Mouse (Mus musculus): ENCODE data around the gene Ano6. TPM values are rescaled to one million over a fixed set of nuclear protein-coding genes. Genes with fewer than 3 reads are reported as not detected.

The Ano6 gene
- total RNA-seq, 4 experiments from 2014 or later = 69.9 to 112 (median 92.1) TPM

- no peak for DNase-seq
These were observed 21.9 kb upstream of the Ano6 start for GRCm38 (mm10) chr15:95768703-95769102.

GRCm38 (mm10) chr15:95769576-95769975 lies 21.1 kb upstream of the Ano6 start:
- peak; percentile 14 for DNase-seq

DNA sequence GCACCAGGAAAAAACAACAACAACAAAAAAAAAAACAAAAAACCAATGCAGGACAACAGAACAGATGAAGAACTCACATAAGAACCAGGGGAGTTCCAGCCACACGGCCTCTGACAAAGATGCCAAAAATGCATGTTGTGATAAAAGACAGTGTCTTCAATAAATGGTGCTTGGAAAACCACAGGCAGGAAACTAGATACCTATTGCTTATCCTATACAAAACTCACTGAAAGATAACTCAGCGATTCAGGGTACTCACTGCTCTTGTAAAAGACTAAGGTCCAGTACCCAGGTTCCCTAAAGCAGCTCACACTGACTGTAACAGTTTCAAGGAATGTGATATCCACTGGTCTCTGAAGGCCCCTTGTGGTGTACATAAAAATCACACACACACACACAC lies 20.3 kb upstream of the Ano6 start:
- DNase-seq = no peak

DNA sequence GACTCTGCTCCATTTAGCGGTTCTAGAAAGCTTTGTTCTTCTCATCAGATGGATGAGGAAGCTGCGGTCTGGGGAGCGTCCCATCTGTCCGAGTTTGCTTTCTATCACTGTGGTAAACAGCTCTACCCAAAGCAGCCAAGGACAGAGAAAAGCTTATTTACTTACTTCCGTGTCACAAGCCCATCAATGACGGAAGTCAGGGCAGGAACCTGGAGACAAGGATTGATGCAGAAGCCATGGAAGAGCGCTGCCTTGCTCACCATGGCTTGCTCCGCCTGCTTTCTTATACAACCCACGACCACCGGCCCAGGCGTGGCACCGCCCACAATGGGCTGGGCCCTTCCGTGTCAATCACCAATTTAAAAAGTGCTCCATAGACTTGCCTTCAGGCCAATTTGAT lies 18.3 kb upstream of the Ano6 start:
- DNase-seq = no peak

DNA sequence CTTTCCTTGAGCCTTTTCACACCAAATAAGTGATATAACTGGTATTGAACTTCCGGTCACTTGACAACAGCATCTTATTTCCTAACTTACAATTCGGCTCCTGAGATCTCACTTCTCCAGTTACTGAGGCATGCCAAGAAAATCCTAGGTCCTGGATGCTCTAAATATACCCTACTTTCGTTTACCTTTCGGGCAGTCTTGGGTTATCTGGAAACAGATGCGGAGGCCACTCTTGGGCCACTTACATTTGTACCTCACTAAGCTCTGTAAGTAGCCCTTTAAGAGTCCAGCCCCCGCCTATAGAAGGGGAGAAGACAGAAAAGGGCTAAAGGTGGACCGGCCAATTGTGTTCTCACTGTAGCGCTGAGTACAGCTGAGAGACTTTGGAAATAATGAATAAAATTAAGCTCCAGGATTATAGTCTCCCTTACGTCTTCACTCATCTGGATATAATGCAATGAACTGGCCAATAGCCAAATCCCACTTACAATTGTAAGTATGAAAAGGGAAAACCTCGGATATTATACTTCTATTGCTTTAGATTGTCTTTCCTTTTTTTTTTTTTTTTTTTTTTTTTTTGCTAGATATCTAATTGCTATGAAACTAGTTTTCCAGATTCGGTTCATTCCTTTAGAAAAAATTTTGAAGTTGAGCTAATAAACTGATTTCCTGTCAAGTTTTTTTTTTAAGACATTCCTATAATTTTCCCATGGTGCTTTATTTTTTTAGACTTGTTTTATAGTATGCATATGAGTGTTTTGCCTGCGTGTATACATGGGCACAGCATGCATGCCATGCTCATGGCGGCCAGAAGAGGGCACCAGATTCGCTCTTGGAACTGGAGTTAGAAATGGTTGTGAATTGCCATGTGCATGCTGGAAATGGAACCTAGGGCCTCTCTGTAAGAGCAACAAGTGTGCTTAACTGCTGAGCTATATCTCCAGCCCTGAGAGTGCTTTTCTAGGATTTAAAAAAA lies 17.5 kb upstream of the Ano6 start:
- DNase-seq = peak; percentile 45

DNA sequence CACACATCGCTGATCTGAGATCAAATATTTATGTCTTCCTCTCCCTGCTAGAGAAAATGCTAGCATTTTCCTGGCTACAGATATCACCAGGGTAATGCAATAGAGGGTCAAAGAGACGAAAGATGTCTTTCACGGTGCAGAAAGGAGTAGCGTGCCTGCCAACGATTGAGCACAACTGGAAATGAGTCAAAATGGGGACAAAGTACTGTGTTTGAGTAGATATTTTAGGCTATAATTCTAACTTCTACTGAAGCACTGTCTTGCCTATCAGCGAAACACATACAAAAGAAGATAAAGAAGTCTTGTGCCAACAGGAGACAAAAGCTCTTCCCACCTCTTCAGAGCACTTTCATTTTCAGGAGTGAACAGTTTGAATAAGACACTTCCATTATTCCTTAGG lies 16.4 kb upstream of the Ano6 start:
- no peak for DNase-seq

GRCm38 (mm10) chr15:95774674-95775414 lies 15.8 kb upstream of the Ano6 start:
- no peak for DNase-seq

DNA sequence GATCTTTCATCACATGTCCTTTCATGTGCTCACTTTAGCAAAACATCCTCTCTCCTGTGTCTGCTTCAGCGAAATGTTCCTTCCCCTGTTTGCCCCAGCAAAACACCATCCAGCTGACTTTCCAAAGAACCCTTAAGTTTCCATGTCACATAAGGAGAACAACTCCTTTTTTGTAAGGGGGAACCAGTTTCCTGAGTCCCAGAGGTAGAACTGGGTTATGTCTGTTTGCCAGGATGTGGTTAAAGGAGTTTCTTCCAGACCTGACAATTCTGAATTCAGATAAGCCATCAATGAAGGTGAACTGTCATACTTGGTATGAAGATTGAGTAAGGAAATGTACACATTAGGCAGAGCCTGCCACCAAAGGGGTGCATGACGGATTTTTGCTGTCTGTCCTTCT lies 12.9 kb upstream of the Ano6 start:
- no peak for DNase-seq

DNA sequence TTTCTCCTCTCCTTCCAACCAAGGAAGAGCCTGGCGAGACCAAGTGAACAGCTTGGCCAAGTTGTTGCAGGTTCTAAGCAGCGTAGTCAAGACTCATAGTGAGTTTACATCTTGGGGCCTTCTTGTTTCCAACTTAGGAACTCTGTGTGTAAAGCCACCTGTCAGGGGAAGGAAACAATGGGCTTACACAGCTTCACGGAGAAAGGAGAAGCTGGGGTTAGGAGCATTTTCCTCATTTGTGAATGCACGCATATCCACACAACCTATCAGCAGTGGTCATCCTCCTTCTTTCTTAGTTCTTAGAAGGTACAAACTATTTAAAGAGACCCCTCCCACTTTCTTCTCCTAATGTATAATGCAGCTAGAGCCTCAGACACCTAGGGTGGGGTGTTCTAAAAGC lies 11.9 kb upstream of the Ano6 start:
- no peak for DNase-seq

- DNase-seq = no peak
These were observed 4.0 kb upstream of the Ano6 start for GRCm38 (mm10) chr15:95786624-95787023.

- no peak for DNase-seq
These were observed 3.1 kb upstream of the Ano6 start for GRCm38 (mm10) chr15:95787578-95787977.

DNA sequence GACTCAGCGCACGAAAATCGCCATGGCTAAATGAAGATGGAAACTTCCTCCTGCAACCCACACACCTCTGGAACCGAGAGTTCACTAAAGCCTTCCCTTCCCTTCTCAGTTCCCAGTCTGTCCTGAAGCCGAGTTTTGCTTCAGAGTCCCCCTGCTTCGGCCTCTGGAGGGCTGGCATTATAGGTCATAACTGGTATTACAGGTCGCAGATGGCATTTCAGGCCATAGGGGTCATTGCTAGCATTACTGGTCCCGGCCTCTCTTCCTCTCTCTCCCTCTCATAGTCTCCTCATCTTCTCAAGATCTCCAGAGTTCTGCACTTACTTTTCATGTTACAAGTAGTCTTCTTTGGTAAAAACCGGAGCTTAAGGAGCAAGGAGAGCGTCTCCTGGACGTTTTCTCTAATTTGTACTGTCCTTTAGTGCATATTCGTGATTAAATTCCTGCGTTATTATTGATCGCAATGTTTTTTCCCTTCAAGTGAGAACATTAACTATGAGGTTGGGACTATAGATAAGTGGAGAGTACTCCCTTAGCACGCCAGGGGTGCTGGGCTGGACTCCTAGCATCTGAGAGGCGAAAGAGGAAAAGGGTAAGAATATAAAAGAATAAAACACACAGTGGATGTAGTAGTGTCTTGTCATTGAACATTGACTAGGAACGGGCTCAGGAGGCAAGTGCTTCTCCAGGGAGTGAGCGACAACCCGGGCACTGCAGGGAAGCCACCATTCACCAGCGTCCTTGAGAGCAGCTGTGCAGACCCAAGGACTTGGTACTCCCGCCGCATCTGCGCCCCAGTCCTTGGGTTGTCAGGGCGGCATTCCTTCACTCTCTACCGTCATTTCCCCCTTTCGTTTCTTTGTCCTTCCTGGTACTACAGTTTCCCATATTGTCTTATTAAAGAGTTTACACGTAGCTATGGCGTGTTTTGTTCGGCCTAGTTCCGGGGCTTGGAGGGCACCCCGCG lies 798 bp upstream of the Ano6 start:
- DNase-seq = peak; percentile 53

DNA sequence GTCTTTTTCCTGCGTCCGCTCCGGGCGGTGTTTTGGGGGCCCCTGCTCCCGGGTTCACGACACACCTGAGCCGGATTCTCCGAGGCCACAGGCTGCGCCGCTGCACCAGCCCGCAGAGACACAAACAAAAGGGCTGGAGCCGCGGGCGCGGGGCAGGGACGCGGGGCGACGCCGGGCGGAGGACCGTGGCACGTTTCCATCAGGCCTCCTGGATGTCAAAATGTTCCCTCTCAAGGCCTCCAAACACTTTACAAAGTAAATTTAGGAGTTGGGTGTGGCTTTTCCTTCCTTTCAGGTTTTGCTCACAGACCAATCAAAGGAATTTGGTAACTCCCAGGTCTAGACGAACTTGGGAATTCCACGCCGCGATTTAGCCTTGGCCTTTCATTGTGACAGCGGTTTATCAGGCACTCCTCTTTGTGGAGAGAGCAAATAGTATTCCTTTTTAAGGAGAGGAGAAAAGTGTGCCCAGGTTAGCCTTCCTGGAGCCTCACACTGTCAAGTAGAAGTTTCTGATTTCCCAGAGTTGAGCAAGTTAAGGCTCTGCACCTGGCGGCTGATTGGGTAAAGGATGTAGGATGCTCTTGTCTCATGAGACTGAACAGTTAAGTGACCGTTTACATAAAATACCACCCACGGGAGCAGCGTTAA lies 623 bp downstream of the Ano6 start:
- peak; percentile 55 for DNase-seq

DNA sequence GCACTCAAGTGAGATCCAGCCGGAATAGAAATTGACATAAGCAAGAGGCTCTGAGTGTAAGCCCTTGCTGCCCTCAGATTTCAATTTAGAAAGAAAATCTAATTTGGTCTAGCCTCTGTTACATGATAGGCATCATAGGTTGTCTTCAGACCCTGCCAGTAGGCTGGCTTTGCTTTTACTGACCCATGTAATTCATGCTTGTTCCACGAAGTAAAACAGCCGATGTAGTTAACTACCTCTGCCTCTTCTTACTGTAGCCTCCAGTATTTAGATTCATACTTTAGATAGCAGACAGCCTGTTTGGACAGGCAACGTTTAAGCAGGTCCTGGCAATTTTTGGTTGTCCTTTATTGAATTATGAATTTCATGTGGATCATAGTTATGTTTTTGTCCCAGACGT lies 1.2 kb downstream of the Ano6 start:
- no peak for DNase-seq

- no peak for DNase-seq
These were observed 1.9 kb downstream of the Ano6 start for GRCm38 (mm10) chr15:95792261-95793260.

DNA sequence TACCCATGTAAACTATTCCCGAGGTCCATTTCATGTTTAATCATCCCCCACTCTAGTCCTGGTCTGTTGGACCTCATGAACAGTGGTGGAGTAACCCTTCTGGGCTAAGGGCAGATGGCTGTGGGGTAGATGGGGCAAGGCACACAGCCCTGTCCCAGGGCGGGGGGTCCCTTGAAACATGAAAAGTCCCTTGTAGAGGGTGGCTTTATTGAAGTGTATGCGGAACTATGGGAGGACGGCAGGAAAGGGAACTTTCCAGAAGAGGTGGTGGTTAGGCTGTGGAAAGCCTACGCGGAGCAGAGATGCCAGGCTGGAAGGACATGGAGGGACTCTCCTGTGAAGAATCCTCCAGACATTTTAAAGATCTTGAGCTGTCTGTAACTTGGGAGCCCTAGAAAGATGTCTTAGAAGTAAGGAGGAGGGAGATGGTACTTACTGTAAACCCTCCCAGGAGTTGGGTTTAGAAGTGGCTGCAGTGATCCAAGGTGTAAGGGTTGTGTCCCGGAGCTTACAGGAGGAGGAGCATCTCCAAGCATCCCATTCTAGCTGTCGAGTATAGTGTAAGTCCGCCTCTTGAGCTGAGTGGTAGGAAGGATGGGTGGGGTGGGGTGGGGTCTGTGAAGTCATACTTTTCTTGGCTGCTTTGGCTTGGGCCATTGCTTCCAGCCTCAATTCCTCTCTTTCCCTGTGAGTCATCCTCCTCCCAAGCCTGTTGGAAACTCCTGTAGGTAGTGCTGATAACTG lies 3.3 kb downstream of the Ano6 start:
- DNase-seq = no peak

DNA sequence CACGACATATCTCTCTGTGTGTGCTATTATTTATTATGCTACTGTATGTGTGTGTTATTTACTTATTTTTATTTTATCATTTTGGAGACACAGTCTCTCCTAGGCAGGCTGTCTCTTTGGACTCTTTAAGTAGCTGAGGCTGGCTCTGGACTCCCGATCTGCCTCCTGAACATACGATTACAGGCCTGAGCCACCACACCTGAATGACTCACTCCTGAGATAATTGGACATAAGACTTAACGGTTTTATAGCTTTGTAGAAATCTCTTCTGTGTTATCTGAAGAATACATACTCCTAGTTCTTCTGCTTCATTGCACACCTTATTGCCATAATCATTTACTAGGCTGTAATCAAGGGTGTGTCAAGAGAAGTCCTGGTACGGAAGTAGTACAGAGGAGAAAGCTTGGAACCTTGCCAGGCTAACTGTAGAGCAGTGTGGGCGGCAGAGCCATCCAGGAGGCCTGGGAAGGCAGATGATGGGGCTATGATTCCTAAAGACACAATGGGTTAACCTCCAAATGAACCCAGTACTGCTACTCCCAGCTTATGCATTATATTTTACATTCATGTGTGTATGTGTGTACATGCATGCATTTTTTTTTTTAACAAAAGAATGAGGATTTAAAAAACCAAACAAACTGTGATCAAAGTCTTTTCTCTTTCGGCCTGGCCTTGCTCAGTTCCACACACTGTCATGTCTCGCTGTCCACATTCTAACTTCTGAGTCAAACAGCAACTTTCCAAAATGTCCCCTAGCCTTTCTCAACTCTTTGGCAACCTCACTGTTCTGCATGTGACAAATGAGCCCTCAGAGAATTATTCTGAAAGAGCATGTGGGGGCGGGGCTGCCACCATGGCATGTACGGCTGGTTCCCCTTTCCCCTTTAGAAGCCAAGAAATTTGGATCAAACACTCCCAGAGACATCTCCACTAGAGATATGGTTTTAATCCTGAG lies 4.2 kb downstream of the Ano6 start:
- peak; percentile 47 for DNase-seq

GRCm38 (mm10) chr15:95796062-95796461 lies 5.4 kb downstream of the Ano6 start:
- no peak for DNase-seq

Measured in adrenal gland, adult 8-10 months (tissue).